Mouse (Mus musculus) kidney, adult 2 months (tissue): Measurements from ENCODE around the gene Hsd17b1.

Experiments
- CTCF ChIP-seq: fragments of 200-500 bp; conservative IDR thresholded peaks from 2 replicates; pipeline ENCODE4 v1.5.1; 2011; ENCODE audit warnings: low read depth, mild to moderate bottlenecking, control low read depth, low read length, moderate library complexity, mixed read lengths; ENCODE audit not compliant: insufficient read depth, insufficient read length
- POLR2A ChIP-seq: fragments of 200-500 bp; IDR thresholded peaks from one replicate; pipeline ENCODE4 v1.6.1; 2011; ENCODE audit warnings: low read depth, low read length, control low read depth

GRCm38 (mm10) chr11:101045826-101046225, 32.4 kb upstream of the Hsd17b1 start:
- TF ChIP-seq POLR2A, result no peak
- no peak for TF ChIP-seq CTCF
